Mouse (Mus musculus): ENCODE measurements around the gene Mt3. TPM values are rescaled to one million over a fixed set of nuclear protein-coding genes. Genes with fewer than 3 reads are reported as not detected.
"Not testable (repeated sequence)": the region's sequence is repeated elsewhere in the genome, so short reads cannot be mapped to it uniquely, and the experiment has no call there.

Gene Mt3
- polyA plus RNA-seq, 2 experiments = 3.3 to 3.8 TPM

DNA sequence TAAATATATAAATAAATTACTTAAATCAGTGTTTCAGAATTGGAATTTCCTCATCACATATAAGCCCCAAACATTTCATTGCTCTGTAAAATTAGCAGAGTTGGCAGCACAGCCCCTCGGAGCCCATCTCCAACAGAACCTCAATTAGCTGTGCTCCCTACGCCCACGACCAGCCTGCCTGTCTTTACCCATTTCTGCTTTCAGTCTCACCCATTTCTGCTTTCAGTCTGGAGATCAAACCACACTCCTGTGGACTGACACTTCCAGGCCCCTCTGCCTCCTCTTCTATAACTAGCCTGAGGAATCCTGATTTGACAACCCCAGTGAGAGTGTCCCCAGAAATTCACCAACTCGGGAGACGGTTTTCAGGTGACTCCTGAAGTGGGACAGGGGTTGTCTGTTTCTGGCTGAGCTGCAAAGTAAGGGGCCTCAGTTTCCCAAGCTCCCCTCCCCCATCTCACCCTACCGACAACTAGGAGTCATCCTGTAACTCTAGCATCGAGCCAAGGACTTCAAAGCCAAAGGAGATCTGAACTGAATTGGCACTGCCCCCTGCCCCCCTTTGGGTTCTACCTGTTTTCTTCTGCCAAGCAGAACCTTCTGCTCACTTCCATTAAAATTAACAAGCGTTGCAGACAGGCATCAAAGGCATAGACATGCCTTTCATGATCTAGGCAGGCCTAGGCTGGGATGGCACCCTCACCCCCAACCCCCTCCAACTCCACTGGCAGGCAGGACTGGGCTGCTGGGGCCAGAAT, 29.5 kb upstream of the Mt3 start:
- no peaks in the 10 kb centered on the region for H3K27me3 ChIP-seq (ENCODE audit: control insufficient read depth, insufficient read depth, low read length)
- H3K36me3 ChIP-seq (ENCODE audit: control insufficient read depth, insufficient read depth, low read length) = no peaks in the 10 kb centered on the region
- no peak for TF ChIP-seq POLR2A (IDR thresholded peaks at IDR 0.05; ENCODE audit: borderline replicate concordance, extremely low read depth, insufficient read depth, insufficient read length)
- no peak overlapping the region for H3K9ac ChIP-seq (ENCODE audit: low read depth, low read length, severe bottlenecking)
- no peak overlapping the region for H3K27ac ChIP-seq (replicated peaks; ENCODE audit: low read depth, low read length)
- ATAC-seq (ENCODE audit: low FRiP score, low read depth) (no peak), DNase-seq (ENCODE audit: low spot score) (no peak)
- H3K4me2 ChIP-seq (replicated peaks; ENCODE audit: low read depth, low read length, severe bottlenecking) = no peak overlapping the region
- peaks cover 3% of the 10 kb centered on the region; the same call in 1 of the 2 replicates for H3K4me1 ChIP-seq (ENCODE audit: control insufficient read depth, insufficient read depth, low read length)
- no peaks in the 10 kb centered on the region for H3K9me3 ChIP-seq (ENCODE audit: control insufficient read depth, low read length)
- no peak overlapping the region for H3K4me3 ChIP-seq (replicated peaks; ENCODE audit: low read length)
- WGBS = 25% methylated on average over 8 of the region's 8 CpGs

DNA sequence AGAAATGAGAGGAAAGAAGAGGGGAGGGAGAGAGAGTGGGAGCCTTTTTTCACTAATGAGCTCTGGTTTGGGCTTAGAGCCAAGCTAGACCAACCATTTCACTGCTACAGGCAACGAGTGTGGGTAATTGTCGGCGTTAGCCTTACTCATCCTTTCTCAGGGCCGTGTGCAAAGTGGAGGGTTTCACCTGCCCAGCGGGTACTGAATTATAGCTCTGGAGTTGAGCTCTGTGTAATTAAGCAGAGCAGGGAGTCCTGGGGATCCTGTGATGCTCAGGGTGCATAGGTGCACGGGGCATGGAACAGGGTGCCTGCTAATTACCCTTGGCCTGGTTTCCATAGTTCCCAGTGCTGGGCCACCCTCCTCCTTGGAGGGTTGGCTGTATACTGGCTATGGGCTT, 24.7 kb upstream of the Mt3 start:
- no peak overlapping the region for H3K4me3 ChIP-seq (replicated peaks; ENCODE audit: low read length)
- no peak for DNase-seq (ENCODE audit: low spot score)

DNA sequence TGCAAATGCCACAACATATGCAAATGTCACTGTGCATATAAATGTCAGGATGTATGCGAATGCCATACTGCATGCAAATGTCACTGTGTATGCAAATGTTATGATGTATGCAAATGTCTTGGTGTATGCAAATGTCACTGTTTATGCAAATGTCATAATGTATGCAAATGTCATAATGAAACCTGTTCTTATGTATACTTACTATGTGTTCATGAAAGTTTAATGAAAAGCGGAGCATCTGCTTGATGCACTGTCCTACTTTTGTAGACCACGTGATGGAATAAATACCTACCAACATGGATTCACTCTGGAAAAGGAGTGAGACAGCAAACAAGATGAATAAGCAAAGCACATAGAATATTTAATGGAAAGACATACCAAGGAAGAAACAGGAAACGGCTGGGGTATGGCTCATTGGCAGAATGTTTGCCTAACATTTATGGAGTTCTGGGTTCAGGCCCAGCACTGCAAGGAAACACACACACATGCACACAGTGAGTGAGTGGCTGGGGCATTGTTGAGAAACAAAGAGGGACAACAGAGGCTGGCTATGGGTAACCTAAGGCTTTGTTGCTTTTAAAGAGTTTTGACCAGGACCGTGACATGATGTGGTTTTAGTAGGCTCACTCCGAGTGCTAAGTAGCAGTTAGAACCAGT, 23.1 kb upstream of the Mt3 start:
- Histone ChIP-seq H3K27me3 (ENCODE audit: control insufficient read depth, insufficient read depth, low read length) (no peaks in the 10 kb centered on the region), H3K4me2 (replicated peaks; ENCODE audit: low read depth, low read length, severe bottlenecking) (no peak overlapping the region), H3K4me1 (ENCODE audit: control insufficient read depth, insufficient read depth, low read length) (no peaks in the 10 kb centered on the region), H3K27ac (replicated peaks; ENCODE audit: low read depth, low read length) (no peak overlapping the region), H3K4me3 (replicated peaks; ENCODE audit: low read length) (no peak overlapping the region), H3K9me3 (ENCODE audit: control insufficient read depth, low read length) (no peaks in the 10 kb centered on the region; the same call in 1 of the 2 replicates), H3K9ac (ENCODE audit: low read depth, low read length, severe bottlenecking) (no peak overlapping the region), H3K36me3 (ENCODE audit: control insufficient read depth, insufficient read depth, low read length) (no peaks in the 10 kb centered on the region)
- 85% methylated on average over 6 of the region's 6 CpGs for WGBS
- no peak for ATAC-seq (ENCODE audit: low FRiP score, low read depth)
- TF ChIP-seq POLR2A (IDR thresholded peaks at IDR 0.05; ENCODE audit: borderline replicate concordance, extremely low read depth, insufficient read depth, insufficient read length) = no peak
- DNase-seq (ENCODE audit: low spot score) = no peak

More for the DNA sequence above, 24.7 kb upstream of the Mt3 start:
- Histone ChIP-seq H3K27ac (replicated peaks; ENCODE audit: low read depth, low read length) (no peak overlapping the region), H3K4me2 (replicated peaks; ENCODE audit: low read depth, low read length, severe bottlenecking) (no peak overlapping the region), H3K9ac (ENCODE audit: low read depth, low read length, severe bottlenecking) (no peak overlapping the region), H3K4me1 (ENCODE audit: control insufficient read depth, insufficient read depth, low read length) (no peaks in the 10 kb centered on the region), H3K9me3 (ENCODE audit: control insufficient read depth, low read length) (no peaks in the 10 kb centered on the region), H3K36me3 (ENCODE audit: control insufficient read depth, insufficient read depth, low read length) (no peaks in the 10 kb centered on the region), H3K27me3 (ENCODE audit: control insufficient read depth, insufficient read depth, low read length) (no peaks in the 10 kb centered on the region)
- 54% methylated on average over 6 of the region's 6 CpGs for WGBS
- no peak for TF ChIP-seq POLR2A (IDR thresholded peaks at IDR 0.05; ENCODE audit: borderline replicate concordance, extremely low read depth, insufficient read depth, insufficient read length)
- no peak for ATAC-seq (ENCODE audit: low FRiP score, low read depth)

DNA sequence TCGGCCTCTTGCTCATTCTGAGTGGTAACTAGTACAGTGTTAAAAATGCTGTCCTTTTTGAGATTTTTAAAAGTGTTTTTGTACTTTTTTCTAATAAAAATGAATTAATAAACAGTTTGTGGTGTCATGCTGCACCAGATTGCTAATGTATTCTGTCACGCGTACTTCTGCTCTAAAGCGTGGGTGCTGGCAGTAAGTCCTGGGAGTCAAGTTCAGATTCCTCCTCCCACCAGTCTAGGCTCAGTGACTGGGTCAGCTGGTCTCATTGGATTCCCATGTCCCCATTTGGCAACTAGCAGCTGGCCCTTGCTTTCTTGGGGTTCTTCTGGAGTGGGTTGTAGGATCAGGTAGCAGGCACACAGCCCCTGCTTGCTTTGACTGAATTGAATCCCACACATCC, 22.3 kb upstream of the Mt3 start:
- H3K27me3 ChIP-seq (ENCODE audit: control insufficient read depth, insufficient read depth, low read length) = no peaks in the 10 kb centered on the region
- no peak overlapping the region for H3K4me3 ChIP-seq (replicated peaks; ENCODE audit: low read length)
- WGBS = 83% methylated on average over 4 of the region's 4 CpGs
- H3K9ac ChIP-seq (ENCODE audit: low read depth, low read length, severe bottlenecking) = no peak overlapping the region
- H3K4me1 ChIP-seq (ENCODE audit: control insufficient read depth, insufficient read depth, low read length) = no peaks in the 10 kb centered on the region
- H3K9me3 ChIP-seq (ENCODE audit: control insufficient read depth, low read length) = no peaks in the 10 kb centered on the region; the same call in 1 of the 2 replicates
- H3K36me3 ChIP-seq (ENCODE audit: control insufficient read depth, insufficient read depth, low read length) = no peaks in the 10 kb centered on the region
- H3K27ac ChIP-seq (replicated peaks; ENCODE audit: low read depth, low read length) = no peak overlapping the region
- DNase-seq (ENCODE audit: low spot score) (no peak), ATAC-seq (ENCODE audit: low FRiP score, low read depth) (no peak)
- no peak for TF ChIP-seq POLR2A (IDR thresholded peaks at IDR 0.05; ENCODE audit: borderline replicate concordance, extremely low read depth, insufficient read depth, insufficient read length)
- H3K4me2 ChIP-seq (replicated peaks; ENCODE audit: low read depth, low read length, severe bottlenecking) = no peak overlapping the region

GRCm38 (mm10) chr8:94132096-94132495, 20.3 kb upstream of the Mt3 start:
- no peak overlapping the region for H3K4me3 ChIP-seq (replicated peaks; ENCODE audit: low read length)
- ATAC-seq (ENCODE audit: low FRiP score, low read depth) (no peak), DNase-seq (ENCODE audit: low spot score) (no peak)
- 54% methylated on average over 5 of the region's 5 CpGs for WGBS
- no peak overlapping the region for H3K9ac ChIP-seq (ENCODE audit: low read depth, low read length, severe bottlenecking)
- H3K9me3 ChIP-seq (ENCODE audit: control insufficient read depth, low read length) = no peaks in the 10 kb centered on the region; the same call in 1 of the 2 replicates
- no peak overlapping the region for H3K27ac ChIP-seq (replicated peaks; ENCODE audit: low read depth, low read length)
- H3K4me1 ChIP-seq (ENCODE audit: control insufficient read depth, insufficient read depth, low read length) = no peaks in the 10 kb centered on the region
- H3K36me3 ChIP-seq (ENCODE audit: control insufficient read depth, insufficient read depth, low read length) = no peaks in the 10 kb centered on the region
- TF ChIP-seq POLR2A (IDR thresholded peaks at IDR 0.05; ENCODE audit: borderline replicate concordance, extremely low read depth, insufficient read depth, insufficient read length) = no peak
- no peaks in the 10 kb centered on the region for H3K27me3 ChIP-seq (ENCODE audit: control insufficient read depth, insufficient read depth, low read length)
- no peak overlapping the region for H3K4me2 ChIP-seq (replicated peaks; ENCODE audit: low read depth, low read length, severe bottlenecking)

- H3K9me3 ChIP-seq (ENCODE audit: control insufficient read depth, low read length); H3K36me3 ChIP-seq (ENCODE audit: control insufficient read depth, insufficient read depth, low read length); H3K27ac ChIP-seq (replicated peaks; ENCODE audit: low read depth, low read length); H3K9ac ChIP-seq (ENCODE audit: low read depth, low read length, severe bottlenecking); ATAC-seq (ENCODE audit: low FRiP score, low read depth); H3K4me3 ChIP-seq (replicated peaks; ENCODE audit: low read length); H3K4me1 ChIP-seq (ENCODE audit: control insufficient read depth, insufficient read depth, low read length); DNase-seq (ENCODE audit: low spot score); H3K27me3 ChIP-seq (ENCODE audit: control insufficient read depth, insufficient read depth, low read length); H3K4me2 ChIP-seq (replicated peaks; ENCODE audit: low read depth, low read length, severe bottlenecking): not testable (repeated sequence)
- WGBS = 39% methylated on average over 3 of the region's 3 CpGs
These were observed 17.8 kb upstream of the Mt3 start for GRCm38 (mm10) chr8:94134601-94135000.

Measured in limb, embryonic 14.5 days (tissue).